Comparison of ENCODE assay signal across 8 mouse cellular contexts in the genomic region with DNA sequence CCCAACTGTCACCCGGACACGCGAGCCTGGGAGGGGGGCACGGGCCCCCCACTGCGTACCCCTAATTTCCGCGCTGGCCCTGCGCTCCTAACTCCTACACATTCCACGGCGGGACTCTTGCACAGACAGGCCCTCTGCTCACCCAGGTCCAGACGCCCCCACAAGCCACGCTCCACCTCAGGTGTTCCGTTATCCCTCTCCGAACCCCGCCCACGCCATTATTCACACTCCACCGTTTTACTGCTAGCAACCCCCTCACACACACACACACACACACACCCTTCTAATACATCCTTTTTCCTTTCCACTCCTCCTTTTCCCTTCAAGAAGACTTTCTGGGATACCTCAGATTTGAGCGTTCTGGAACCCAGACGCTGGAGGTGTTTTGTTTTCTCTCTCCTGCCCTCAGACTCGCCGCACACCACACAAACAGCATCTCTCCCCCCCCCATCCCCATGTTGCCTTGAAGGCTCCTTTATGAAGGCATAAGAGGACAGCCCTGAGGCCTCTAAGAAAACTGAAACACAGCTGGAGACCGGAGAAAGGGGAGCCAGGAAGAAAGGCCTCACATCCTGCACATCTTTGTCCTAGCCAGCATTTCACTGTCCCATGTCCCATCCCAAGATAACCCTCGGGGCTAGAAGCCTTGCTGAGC. TPM values are rescaled to one million over a fixed set of nuclear protein-coding genes. Genes with fewer than 3 reads are reported as not detected.
DNase-seq lines count a peak whose midpoint lies in the region; ATAC-seq and TF ChIP-seq lines count a peak whose summit lies in the region.

No protein-coding gene starts in this region.

- no peaks in the 10 kb centered on the region for H3K9me3 ChIP-seq in heart, embryonic 16.5 days (replicated peaks; ENCODE audit: control insufficient read depth, low read length)
- no peaks in the 10 kb centered on the region for H3K9me3 ChIP-seq in liver, embryonic 16.5 days (replicated peaks; ENCODE audit: control insufficient read depth, low read length)

- H3K27ac ChIP-seq in left cerebral cortex, adult 2 months, result peak overlapping the region; percentile 54; the same call in 1 of the 2 replicates
- peak overlapping the region; percentile 80 for H3K27ac ChIP-seq in heart, embryonic 16.5 days (ENCODE audit: low read length)
- H3K27ac ChIP-seq in liver, embryonic 16.5 days (ENCODE audit: low read length), result peak overlapping the region; percentile 95

- no peaks in the 10 kb centered on the region for H3K27me3 ChIP-seq in heart, embryonic 16.5 days (ENCODE audit: control insufficient read depth, insufficient read depth, low read length)
- H3K27me3 ChIP-seq in liver, embryonic 16.5 days (ENCODE audit: control insufficient read depth, insufficient read depth, low read depth, low read length), result no peaks in the 10 kb centered on the region; the same call in 1 of the 2 replicates

- peak overlapping the region; percentile 100 for H3K4me2 ChIP-seq in heart, embryonic 16.5 days (ENCODE audit: low read depth, low read length)
- peak overlapping the region; percentile 99 for H3K4me2 ChIP-seq in liver, embryonic 16.5 days (ENCODE audit: low read depth, low read length)

- WGBS in heart, embryonic 16.5 days, result 18% methylated on average over 22 of the region's 23 CpGs
- WGBS in liver, embryonic 16.5 days (ENCODE audit: insufficient replicate concordance), result 18% methylated on average over 23 of the region's 23 CpGs

- 0 out of 2 replicates have a peak, but pooled peaks cover 2% of the 10 kb centered on the region for H3K36me3 ChIP-seq in heart, embryonic 16.5 days (ENCODE audit: control insufficient read depth, insufficient read depth)
- H3K36me3 ChIP-seq in liver, embryonic 16.5 days (ENCODE audit: control insufficient read depth, insufficient read depth), result no peaks in the 10 kb centered on the region; the same call in 1 of the 2 replicates

- ATAC-seq in heart, embryonic 16.5 days (replicated peaks; ENCODE audit: extremely low read depth, insufficient read depth, low FRiP score), result peak; percentile 2; the same call in 1 of the 2 replicates
- no peak for ATAC-seq in liver, embryonic 16.5 days (ENCODE audit: low read depth)

- H3K4me1 ChIP-seq in heart, embryonic 16.5 days (ENCODE audit: control insufficient read depth, insufficient read depth, low read length), result peaks cover 65% of the 10 kb centered on the region
- H3K4me1 ChIP-seq in liver, embryonic 16.5 days (ENCODE audit: control insufficient read depth, low read depth, low read length), result peaks cover 80% of the 10 kb centered on the region

- H3K4me3 ChIP-seq in left cerebral cortex, adult 2 months, result peak overlapping the region; percentile 50
- H3K4me3 ChIP-seq in heart, embryonic 16.5 days (ENCODE audit: low read length), result peak overlapping the region; percentile 80
- peak overlapping the region; percentile 92 for H3K4me3 ChIP-seq in liver, embryonic 16.5 days (ENCODE audit: low read depth, low read length)

- intact Hi-C loops in left cerebral cortex, adult 2 months (cut with DNase I), result no loop called here
- intact Hi-C loops in left cerebral cortex, postnatal 25 days (cut with DNase I), result loop anchor here (5.0 to 10.0 kb wide), 2 partner anchors 36 to 559 kb away; a partner anchor contains a TSS

- TF ChIP-seq CTCF in left cerebral cortex, adult 2 months (IDR thresholded peaks at IDR 0.05), result no peak

- peak in 1 of 2 experiments; percentile 59 for DNase-seq in left cerebral cortex, adult 2 months (ENCODE audit: extremely low spot score in 1 of 2, low spot score in 2 of 2)
- DNase-seq in left cerebral cortex, postnatal 25 days (ENCODE audit: low spot score in 2 of 2), result no peak
- peak; percentile 52 for DNase-seq in ZHBTc4 (ENCODE audit: low read depth, low spot score)
- no peak for DNase-seq in yolk sac, embryonic 10.5 days (ENCODE audit: low spot score)
- no peak for DNase-seq in thymus, postnatal 10 days (ENCODE audit: low spot score in 2 of 2)
- DNase-seq in testis, postnatal 14 days (ENCODE audit: low spot score), result no peak

- H3K9ac ChIP-seq in heart, embryonic 16.5 days (ENCODE audit: low read length), result peak overlapping the region; percentile 92
- peak overlapping the region; percentile 91 for H3K9ac ChIP-seq in liver, embryonic 16.5 days (ENCODE audit: low read depth, low read length)

RNA-seq across cellular contexts. Expression of a gene that starts 3.5 kb away (rescaled TPM):
- 10 to 100 TPM; 19.7 to 23.6 TPM for total RNA-seq in left cerebral cortex, adult 2 months (2021)
- 10 to 100 TPM; 16.8 to 18.8 TPM for total RNA-seq in left cerebral cortex, postnatal 25 days (2021)
- 110 and 137 TPM in 2 replicates for polyA plus RNA-seq in heart, embryonic 16.5 days (2015; fragmentation: Nextera tagmentation; extraction: Ambion mirVana)
- 154 and 162 TPM in 2 replicates for polyA plus RNA-seq in liver, embryonic 16.5 days (2015; fragmentation: Nextera tagmentation; extraction: Ambion mirVana)

RNA-seq across cellular contexts. Expression of a gene that starts 6.0 kb away (rescaled TPM):
- total RNA-seq in left cerebral cortex, adult 2 months (2021), result not detected
- total RNA-seq in left cerebral cortex, postnatal 25 days (2021), result not detected
- 0.25 and 0.49 TPM in 2 replicates for polyA plus RNA-seq in heart, embryonic 16.5 days (2015; fragmentation: Nextera tagmentation; extraction: Ambion mirVana)
- polyA plus RNA-seq in liver, embryonic 16.5 days (2015; fragmentation: Nextera tagmentation; extraction: Ambion mirVana), result 0.30 and 0.35 TPM in 2 replicates

RNA-seq across cellular contexts. Expression of a gene that starts 22.8 kb away (rescaled TPM):
- total RNA-seq in left cerebral cortex, adult 2 months (2021), result 1,000 to 10,000 TPM; 1,492 to 1,507 TPM
- 1,000 to 10,000 TPM; 1,565 to 1,601 TPM for total RNA-seq in left cerebral cortex, postnatal 25 days (2021)
- polyA plus RNA-seq in heart, embryonic 16.5 days (2015; fragmentation: Nextera tagmentation; extraction: Ambion mirVana), result 1,191 and 1,235 TPM in 2 replicates
- 564 and 565 TPM in 2 replicates for polyA plus RNA-seq in liver, embryonic 16.5 days (2015; fragmentation: Nextera tagmentation; extraction: Ambion mirVana)

RNA-seq across cellular contexts. Expression of a gene that starts 32.2 kb away (rescaled TPM):
- 10 to 100 TPM; 21.5 to 26.3 TPM for total RNA-seq in left cerebral cortex, adult 2 months (2021)
- total RNA-seq in left cerebral cortex, postnatal 25 days (2021), result 10 to 100 TPM; 30.3 to 32.2 TPM
- polyA plus RNA-seq in heart, embryonic 16.5 days (2015; fragmentation: Nextera tagmentation; extraction: Ambion mirVana), result 89.4 and 89.9 TPM in 2 replicates
- polyA plus RNA-seq in liver, embryonic 16.5 days (2015; fragmentation: Nextera tagmentation; extraction: Ambion mirVana), result 45.3 and 46.5 TPM in 2 replicates

RNA-seq across cellular contexts. Expression of a gene that starts 40.4 kb away (rescaled TPM):
- total RNA-seq in left cerebral cortex, adult 2 months (2021), result 1 to 10 TPM; 2.3 to 2.4 TPM
- 1 to 10 TPM; 1.6 to 2.0 TPM for total RNA-seq in left cerebral cortex, postnatal 25 days (2021)
- 5.3 and 10.9 TPM in 2 replicates for polyA plus RNA-seq in heart, embryonic 16.5 days (2015; fragmentation: Nextera tagmentation; extraction: Ambion mirVana)
- 1.8 TPM in 2 replicates for polyA plus RNA-seq in liver, embryonic 16.5 days (2015; fragmentation: Nextera tagmentation; extraction: Ambion mirVana)
